Mouse (Mus musculus): ENCODE data around the gene Camk1d. TPM values are rescaled to one million over a fixed set of nuclear protein-coding genes. Genes with fewer than 3 reads are reported as not detected.

Camk1d gene
- polyA plus RNA-seq, 1 experiment: 25.6 TPM

- TF ChIP-seq POLR2A (IDR thresholded peaks at IDR 0.05; ENCODE audit: borderline replicate concordance, insufficient read depth, low read length) (no peak), CTCF (IDR thresholded peaks at IDR 0.05; ENCODE audit: borderline replicate concordance, insufficient read depth, low read depth, low read length) (no peak)
- WGBS: 82% methylated on average over 4 of the region's 4 CpGs
- DNase-seq: no peak
- H3K27me3 ChIP-seq (ENCODE audit: control insufficient read depth, insufficient read depth, low read length): no peaks in the 10 kb centered on the region
- no peak overlapping the region for H3K4me3 ChIP-seq (replicated peaks; ENCODE audit: insufficient read depth, low read depth, low read length)
- H3K4me1 ChIP-seq (ENCODE audit: control insufficient read depth, insufficient read depth, low read length): no peaks in the 10 kb centered on the region
- no peak overlapping the region for H3K27ac ChIP-seq (ENCODE audit: insufficient read depth, low read length)
Measured at GRCm38 (mm10) chr2:5630710-5631109, 83.6 kb downstream of the Camk1d start.

DNA sequence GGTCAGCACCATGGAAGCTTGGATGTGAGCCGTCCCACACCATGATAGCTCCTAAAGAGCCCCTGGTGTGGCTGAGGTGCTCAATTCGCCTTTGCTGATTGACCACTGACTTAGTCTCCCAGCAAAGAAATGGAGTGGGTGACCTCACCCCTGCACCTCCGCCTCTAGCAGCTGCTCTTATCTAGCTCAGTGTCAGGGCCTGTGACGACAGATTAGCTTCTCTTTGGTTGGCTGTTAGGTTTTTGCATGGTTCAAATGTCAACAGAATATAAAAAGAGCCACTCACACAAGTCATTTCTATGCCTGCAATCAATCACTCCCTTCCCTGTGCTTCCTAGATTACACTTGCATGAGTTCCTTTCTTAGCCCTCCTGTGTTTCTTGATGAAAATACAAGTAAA, 89.9 kb downstream of the Camk1d start:
- DNase-seq: no peak
- Histone ChIP-seq H3K27ac (ENCODE audit: insufficient read depth, low read length) (no peak overlapping the region), H3K27me3 (ENCODE audit: control insufficient read depth, insufficient read depth, low read length) (no peaks in the 10 kb centered on the region), H3K4me3 (replicated peaks; ENCODE audit: insufficient read depth, low read depth, low read length) (no peak overlapping the region), H3K4me1 (ENCODE audit: control insufficient read depth, insufficient read depth, low read length) (no peaks in the 10 kb centered on the region)
- no peak for TF ChIP-seq POLR2A (IDR thresholded peaks at IDR 0.05; ENCODE audit: borderline replicate concordance, insufficient read depth, low read length)
- TF ChIP-seq CTCF (IDR thresholded peaks at IDR 0.05; ENCODE audit: borderline replicate concordance, insufficient read depth, low read depth, low read length): no peak
- WGBS: 89% methylated on average over 4 of the region's 4 CpGs

DNA sequence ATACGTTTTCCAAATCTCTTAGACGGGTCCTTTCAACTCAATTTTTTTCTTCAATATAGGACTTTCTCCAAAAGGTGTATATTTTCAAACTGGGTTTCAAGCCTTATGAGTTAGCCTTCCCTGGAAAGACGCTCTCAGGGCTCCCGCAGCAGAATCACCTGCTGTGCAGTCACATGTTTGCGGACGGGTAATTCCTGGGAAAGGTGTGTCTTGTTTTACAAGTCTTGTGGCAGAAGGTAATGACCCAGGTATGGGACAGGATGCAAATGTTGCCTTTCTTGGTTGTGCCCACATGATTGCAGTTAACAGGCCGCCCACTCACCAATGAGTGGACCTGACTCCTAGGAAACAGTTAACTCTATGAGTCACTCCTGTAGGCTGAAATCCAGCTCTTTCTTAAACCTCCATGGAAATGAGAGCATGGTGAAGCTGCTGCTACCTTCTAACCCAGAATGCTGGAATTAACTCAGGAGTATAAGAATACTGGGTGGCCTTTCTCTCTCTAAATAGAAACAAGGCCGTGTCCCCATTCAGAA, 95.9 kb downstream of the Camk1d start:
- TF ChIP-seq CTCF (IDR thresholded peaks at IDR 0.05; ENCODE audit: borderline replicate concordance, insufficient read depth, low read depth, low read length): no peak
- TF ChIP-seq POLR2A (IDR thresholded peaks at IDR 0.05; ENCODE audit: borderline replicate concordance, insufficient read depth, low read length): no peak
- no peaks in the 10 kb centered on the region for H3K27me3 ChIP-seq (ENCODE audit: control insufficient read depth, insufficient read depth, low read length)
- peak in 1 of 2 experiments; percentile 38 for DNase-seq
- 66% methylated on average over 8 of the region's 8 CpGs for WGBS
- H3K4me3 ChIP-seq (replicated peaks; ENCODE audit: insufficient read depth, low read depth, low read length): no peak overlapping the region
- peaks cover 7% of the 10 kb centered on the region for H3K4me1 ChIP-seq (ENCODE audit: control insufficient read depth, insufficient read depth, low read length)
- no peak overlapping the region for H3K27ac ChIP-seq (ENCODE audit: insufficient read depth, low read length)

DNA sequence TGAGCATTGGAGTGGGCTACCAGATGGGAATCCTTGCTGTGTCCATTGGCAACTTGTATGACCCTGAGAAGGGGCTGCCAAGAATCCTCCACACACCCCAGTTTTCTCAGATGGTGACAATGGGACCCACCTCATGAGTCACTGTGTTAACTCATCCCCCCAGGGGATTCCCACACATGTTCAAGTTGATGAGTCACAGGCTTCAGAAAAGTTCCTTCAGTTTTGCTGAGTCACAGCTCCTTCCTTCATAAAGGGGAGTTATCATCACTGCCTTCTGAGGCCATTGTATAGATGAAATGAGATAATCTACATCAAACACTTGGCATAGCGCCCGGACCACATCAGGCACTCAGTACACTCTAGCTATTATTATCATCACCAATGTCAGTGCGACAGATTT, 99.4 kb downstream of the Camk1d start:
- WGBS: 72% methylated on average over 3 of the region's 3 CpGs
- H3K4me3 ChIP-seq (replicated peaks; ENCODE audit: insufficient read depth, low read depth, low read length): no peak overlapping the region
- no peak for TF ChIP-seq POLR2A (IDR thresholded peaks at IDR 0.05; ENCODE audit: borderline replicate concordance, insufficient read depth, low read length)
- no peak for TF ChIP-seq CTCF (IDR thresholded peaks at IDR 0.05; ENCODE audit: borderline replicate concordance, insufficient read depth, low read depth, low read length)

GRCm38 (mm10) chr2:5614308-5614705, 100.0 kb downstream of the Camk1d start:
- Histone ChIP-seq H3K27me3 (ENCODE audit: control insufficient read depth, insufficient read depth, low read length) (no peaks in the 10 kb centered on the region), H3K27ac (ENCODE audit: insufficient read depth, low read length) (no peak overlapping the region), H3K4me3 (replicated peaks; ENCODE audit: insufficient read depth, low read depth, low read length) (no peak overlapping the region), H3K4me1 (ENCODE audit: control insufficient read depth, insufficient read depth, low read length) (peaks cover 11% of the 10 kb centered on the region)
- no peak for DNase-seq
- TF ChIP-seq CTCF (IDR thresholded peaks at IDR 0.05; ENCODE audit: borderline replicate concordance, insufficient read depth, low read depth, low read length): no peak
- 87% methylated on average over 2 of the region's 2 CpGs for WGBS

More for the DNA sequence above, 99.4 kb downstream of the Camk1d start:
- Histone ChIP-seq H3K27me3 (ENCODE audit: control insufficient read depth, insufficient read depth, low read length) (no peaks in the 10 kb centered on the region), H3K27ac (ENCODE audit: insufficient read depth, low read length) (no peak overlapping the region), H3K4me1 (ENCODE audit: control insufficient read depth, insufficient read depth, low read length) (peaks cover 10% of the 10 kb centered on the region)
- peak in 1 of 2 experiments; percentile 66 for DNase-seq

GRCm38 (mm10) chr2:5613651-5614307, 100.5 kb downstream of the Camk1d start:
- Histone ChIP-seq H3K4me3 (replicated peaks; ENCODE audit: insufficient read depth, low read depth, low read length) (no peak overlapping the region), H3K27me3 (ENCODE audit: control insufficient read depth, insufficient read depth, low read length) (no peaks in the 10 kb centered on the region), H3K4me1 (ENCODE audit: control insufficient read depth, insufficient read depth, low read length) (peaks cover 10% of the 10 kb centered on the region), H3K27ac (ENCODE audit: insufficient read depth, low read length) (no peak overlapping the region)
- WGBS: 62% methylated on average over 12 of the region's 12 CpGs
- TF ChIP-seq CTCF (IDR thresholded peaks at IDR 0.05; ENCODE audit: borderline replicate concordance, insufficient read depth, low read depth, low read length) (no peak), POLR2A (IDR thresholded peaks at IDR 0.05; ENCODE audit: borderline replicate concordance, insufficient read depth, low read length) (no peak)
- no peak for DNase-seq

DNA sequence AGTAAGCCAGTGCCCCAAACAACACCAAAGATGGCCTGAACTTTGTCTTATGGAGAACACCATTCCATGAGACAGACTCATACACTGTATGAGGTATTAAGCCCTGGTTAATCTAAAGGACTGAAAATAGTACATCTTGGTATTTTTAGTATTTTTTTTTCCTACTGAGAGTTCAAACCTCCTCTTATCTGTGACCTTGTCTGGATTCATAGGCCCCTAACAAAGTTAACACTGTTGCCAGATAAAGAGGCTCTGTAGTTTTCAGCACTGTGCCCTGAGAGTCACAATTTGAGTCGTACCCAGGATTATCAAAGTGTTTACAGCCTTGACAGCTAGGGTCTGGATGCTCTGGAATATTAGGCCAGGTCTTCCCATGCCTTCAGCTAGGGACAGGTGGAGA, 102.7 kb downstream of the Camk1d start:
- H3K27me3 ChIP-seq (ENCODE audit: control insufficient read depth, insufficient read depth, low read length): no peaks in the 10 kb centered on the region
- WGBS: 91% methylated on average over 1 of the region's 1 CpGs
- H3K4me3 ChIP-seq (replicated peaks; ENCODE audit: insufficient read depth, low read depth, low read length): no peak overlapping the region
- H3K27ac ChIP-seq (ENCODE audit: insufficient read depth, low read length): no peak overlapping the region
- DNase-seq: no peak
- peaks cover 22% of the 10 kb centered on the region for H3K4me1 ChIP-seq (ENCODE audit: control insufficient read depth, insufficient read depth, low read length)
- no peak for TF ChIP-seq CTCF (IDR thresholded peaks at IDR 0.05; ENCODE audit: borderline replicate concordance, insufficient read depth, low read depth, low read length)

DNA sequence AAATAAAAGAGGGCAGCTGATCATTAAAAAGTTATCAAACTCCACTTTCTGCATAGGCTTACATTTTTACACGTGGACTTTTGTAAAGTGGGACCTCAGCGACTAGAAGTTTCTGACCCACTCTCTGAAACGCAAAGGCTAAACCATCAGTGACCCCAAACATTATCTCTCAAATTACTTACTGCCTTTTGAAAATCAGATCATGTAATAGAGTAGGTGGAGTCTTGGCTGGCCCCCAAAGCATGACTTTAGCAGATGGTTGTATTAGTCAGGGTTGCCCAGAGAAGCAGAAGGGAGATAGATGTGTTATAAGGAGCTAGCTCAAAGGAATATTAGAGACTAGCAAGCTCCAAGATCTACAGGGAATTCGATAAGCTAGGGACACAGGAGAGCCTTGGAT, 103.8 kb downstream of the Camk1d start:
- Histone ChIP-seq H3K27ac (ENCODE audit: insufficient read depth, low read length) (no peak overlapping the region), H3K4me3 (replicated peaks; ENCODE audit: insufficient read depth, low read depth, low read length) (no peak overlapping the region), H3K4me1 (ENCODE audit: control insufficient read depth, insufficient read depth, low read length) (peaks cover 22% of the 10 kb centered on the region), H3K27me3 (ENCODE audit: control insufficient read depth, insufficient read depth, low read length) (no peaks in the 10 kb centered on the region)
- DNase-seq: peak in 1 of 2 experiments; percentile 53
- WGBS: 62% methylated on average over 4 of the region's 4 CpGs
- TF ChIP-seq POLR2A (IDR thresholded peaks at IDR 0.05; ENCODE audit: borderline replicate concordance, insufficient read depth, low read length) (no peak), CTCF (IDR thresholded peaks at IDR 0.05; ENCODE audit: borderline replicate concordance, insufficient read depth, low read depth, low read length) (no peak)
